Mouse (Mus musculus) heart, embryonic 15.5 days (tissue): ENCODE data around the gene Lbp. TPM values are rescaled to one million over a fixed set of nuclear protein-coding genes. Genes with fewer than 3 reads are reported as not detected.

Experiments used
- ATAC-seq: fragments of 200-750 bp; cut with Nextera tagmentation; replicated peaks from 2 replicates; pipeline ENCODE4 v1.8.0; 2017; ENCODE audit warnings: low read depth, moderate TSS enrichment; ENCODE audit not compliant: insufficient number of reproducible peaks, insufficient read depth, low FRiP score
- H3K27ac ChIP-seq: fragments of 300-500 bp; sonication (generic); 2 replicates; pipeline ENCODE4 v1.5.1; 2015; ENCODE audit warnings: mild to moderate bottlenecking, inconsistent platforms
- H3K27me3 ChIP-seq: fragments of 300-500 bp; sonication (generic); 2 replicates; pipeline ENCODE4 v1.6.1; 2015; ENCODE audit warnings: inconsistent platforms
- H3K36me3 ChIP-seq: fragments of 300-500 bp; sonication (generic); 2 replicates; pipeline ENCODE4 v1.6.1; 2015; ENCODE audit warnings: mild to moderate bottlenecking, inconsistent platforms
- H3K4me1 ChIP-seq: fragments of 300-500 bp; sonication (generic); replicated peaks from 2 replicates; pipeline ENCODE4 v1.6.1; 2015; ENCODE audit warnings: inconsistent platforms
- H3K4me2 ChIP-seq: fragments of 300-500 bp; sonication (generic); 2 replicates; pipeline ENCODE4 v1.6.1; 2015; ENCODE audit warnings: inconsistent platforms, mild to moderate bottlenecking, moderate library complexity
- H3K4me3 ChIP-seq: fragments of 300-500 bp; sonication (generic); 2 replicates; pipeline ENCODE4 v1.5.1; 2015; ENCODE audit warnings: mild to moderate bottlenecking, inconsistent platforms
- H3K9ac ChIP-seq: fragments of 300-500 bp; sonication (generic); 2 replicates; pipeline ENCODE4 v1.6.1; 2015; ENCODE audit warnings: mild to moderate bottlenecking, inconsistent platforms
- H3K9me3 ChIP-seq: fragments of 300-500 bp; sonication (generic); replicated peaks from 2 replicates; pipeline ENCODE4 v1.6.1; 2016; ENCODE audit warnings: inconsistent platforms
- WGBS: fragments of 180-500 bp; shearing (Covaris S2); methylation state at CpG from one replicate; pipeline ENCODE4 v1.1.7; 2015; ENCODE audit warnings: mixed read lengths; 5-methylcytosine and 5-hydroxymethylcytosine counted together
- polyA plus RNA-seq: library from polyadenylated mRNA; unstranded; fragments of >200 nt; fragmentation: Nextera tagmentation; extraction: Ambion mirVana; gene quantifications from 2 replicates; pipeline ENCODE4 v1.2.1, GENCODE M21; 2015

Gene Lbp
- polyA plus RNA-seq, 1 experiment from 2014 or later = 11.4 TPM

- Histone ChIP-seq H3K27ac (no peak overlapping the region), H3K4me3 (no peak overlapping the region), H3K9ac (no peak overlapping the region), H3K4me1 (peaks cover 19% of the 10 kb centered on the region), H3K4me2 (no peak overlapping the region), H3K36me3 (peaks cover 10% of the 10 kb centered on the region; the same call in 1 of the 2 replicates), H3K9me3 (no peaks in the 10 kb centered on the region), H3K27me3 (no peaks in the 10 kb centered on the region)
- ATAC-seq = no peak
- WGBS = 80% methylated on average over 4 of the region's 4 CpGs
Observed at GRCm38 (mm10) chr2:158364175-158364574, 57.9 kb downstream of the Lbp start.

- Histone ChIP-seq H3K4me3 (no peak overlapping the region), H3K4me2 (no peak overlapping the region), H3K9ac (no peak overlapping the region), H3K4me1 (peaks cover 8% of the 10 kb centered on the region), H3K9me3 (no peaks in the 10 kb centered on the region), H3K27me3 (no peaks in the 10 kb centered on the region), H3K27ac (no peak overlapping the region), H3K36me3 (no peaks in the 10 kb centered on the region; the same call in 1 of the 2 replicates)
- WGBS = 67% methylated on average over 12 of the region's 12 CpGs
- no peak for ATAC-seq
Observed at GRCm38 (mm10) chr2:158365099-158365850, 59.0 kb downstream of the Lbp start.

- no peak overlapping the region for H3K9ac ChIP-seq
- no peak overlapping the region for H3K27ac ChIP-seq
- H3K4me2 ChIP-seq = no peak overlapping the region
- no peaks in the 10 kb centered on the region for H3K4me1 ChIP-seq
- no peak overlapping the region for H3K4me3 ChIP-seq
- H3K36me3 ChIP-seq = no peaks in the 10 kb centered on the region
- ATAC-seq = no peak
- WGBS = 61% methylated on average over 5 of the region's 5 CpGs
- H3K27me3 ChIP-seq = no peaks in the 10 kb centered on the region
- no peaks in the 10 kb centered on the region for H3K9me3 ChIP-seq
Observed at GRCm38 (mm10) chr2:158367654-158368053, 61.4 kb downstream of the Lbp start.

GRCm38 (mm10) chr2:158368313-158368712 is 62.0 kb downstream of the Lbp start:
- no peak for ATAC-seq
- no peak overlapping the region for H3K4me3 ChIP-seq
- 79% methylated on average over 8 of the region's 8 CpGs for WGBS
- H3K9ac ChIP-seq = no peak overlapping the region
- peaks cover 5% of the 10 kb centered on the region; the same call in 1 of the 2 replicates for H3K27me3 ChIP-seq
- no peaks in the 10 kb centered on the region for H3K9me3 ChIP-seq
- H3K27ac ChIP-seq = no peak overlapping the region
- H3K4me1 ChIP-seq = no peaks in the 10 kb centered on the region; the same call in 1 of the 2 replicates
- H3K36me3 ChIP-seq = no peaks in the 10 kb centered on the region
- H3K4me2 ChIP-seq = no peak overlapping the region

- ATAC-seq = no peak
- no peak overlapping the region for H3K4me2 ChIP-seq
- no peaks in the 10 kb centered on the region; the same call in 1 of the 2 replicates for H3K4me1 ChIP-seq
- H3K4me3 ChIP-seq = no peak overlapping the region
- H3K27ac ChIP-seq = no peak overlapping the region
- H3K27me3 ChIP-seq = peaks cover 16% of the 10 kb centered on the region
- H3K9ac ChIP-seq = no peak overlapping the region
- WGBS = 79% methylated on average over 3 of the region's 3 CpGs
- no peaks in the 10 kb centered on the region for H3K36me3 ChIP-seq
- no peaks in the 10 kb centered on the region for H3K9me3 ChIP-seq
Observed at GRCm38 (mm10) chr2:158369474-158370172, 63.3 kb downstream of the Lbp start.

GRCm38 (mm10) chr2:158370173-158370550 is 63.9 kb downstream of the Lbp start:
- H3K9ac ChIP-seq = no peak overlapping the region
- no peak overlapping the region for H3K27ac ChIP-seq
- 24% methylated on average over 5 of the region's 5 CpGs for WGBS
- H3K27me3 ChIP-seq = peaks cover 22% of the 10 kb centered on the region
- ATAC-seq = no peak
- no peak overlapping the region for H3K4me2 ChIP-seq
- no peaks in the 10 kb centered on the region for H3K36me3 ChIP-seq
- H3K4me1 ChIP-seq = no peaks in the 10 kb centered on the region; the same call in 1 of the 2 replicates
- no peak overlapping the region for H3K4me3 ChIP-seq
- H3K9me3 ChIP-seq = no peaks in the 10 kb centered on the region

- no peak overlapping the region for H3K27ac ChIP-seq
- H3K36me3 ChIP-seq = no peaks in the 10 kb centered on the region
- no peak overlapping the region for H3K4me2 ChIP-seq
- H3K9ac ChIP-seq = no peak overlapping the region
- peaks cover 48% of the 10 kb centered on the region for H3K27me3 ChIP-seq
- WGBS = 47% methylated on average over 5 of the region's 5 CpGs
- no peak overlapping the region for H3K4me3 ChIP-seq
- ATAC-seq = no peak
- no peaks in the 10 kb centered on the region for H3K9me3 ChIP-seq
- H3K4me1 ChIP-seq = peaks cover 5% of the 10 kb centered on the region; the same call in 1 of the 2 replicates
Observed at GRCm38 (mm10) chr2:158373061-158373460, 66.8 kb downstream of the Lbp start.

GRCm38 (mm10) chr2:158373516-158373915 is 67.2 kb downstream of the Lbp start:
- Histone ChIP-seq H3K4me2 (no peak overlapping the region), H3K9ac (no peak overlapping the region), H3K27ac (no peak overlapping the region), H3K9me3 (no peaks in the 10 kb centered on the region), H3K4me1 (peaks cover 5% of the 10 kb centered on the region; the same call in 1 of the 2 replicates), H3K36me3 (no peaks in the 10 kb centered on the region), H3K27me3 (peaks cover 48% of the 10 kb centered on the region), H3K4me3 (no peak overlapping the region)
- WGBS = 56% methylated on average over 7 of the region's 7 CpGs
- no peak for ATAC-seq

GRCm38 (mm10) chr2:158375443-158376122 is 69.3 kb downstream of the Lbp start, which contains the start of gene Snhg11:
Snhg11 (plus strand) TSS chr2:158375638.
- H3K27me3 ChIP-seq = peaks cover 48% of the 10 kb centered on the region
- peak within 1 kb of the TSS; percentile 20 for H3K4me3 ChIP-seq
- no peaks in the 10 kb centered on the region for H3K9me3 ChIP-seq
- no peak for ATAC-seq
- peak within 1 kb of the TSS; percentile 50 for H3K4me2 ChIP-seq
- WGBS = 2% methylated on average over 36 of the region's 36 CpGs
- H3K4me1 ChIP-seq = peaks cover 5% of the 10 kb centered on the region; the same call in 1 of the 2 replicates
- H3K27ac ChIP-seq = no peak within 1 kb of the TSS
- no peak within 1 kb of the TSS for H3K9ac ChIP-seq
- H3K36me3 ChIP-seq = no peaks in the 10 kb centered on the region

GRCm38 (mm10) chr2:158376123-158376687 is 69.9 kb downstream of the Lbp start:
- H3K4me2 ChIP-seq = no peak overlapping the region
- no peak overlapping the region for H3K4me3 ChIP-seq
- H3K27me3 ChIP-seq = peaks cover 48% of the 10 kb centered on the region
- H3K27ac ChIP-seq = no peak overlapping the region
- no peaks in the 10 kb centered on the region for H3K36me3 ChIP-seq
- no peak for ATAC-seq
- 26% methylated on average over 12 of the region's 12 CpGs for WGBS
- no peak overlapping the region for H3K9ac ChIP-seq
- peaks cover 5% of the 10 kb centered on the region; the same call in 1 of the 2 replicates for H3K4me1 ChIP-seq
- no peaks in the 10 kb centered on the region for H3K9me3 ChIP-seq

- Histone ChIP-seq H3K27me3 (peaks cover 48% of the 10 kb centered on the region), H3K4me2 (no peak overlapping the region), H3K4me3 (no peak overlapping the region), H3K9me3 (no peaks in the 10 kb centered on the region), H3K4me1 (peaks cover 5% of the 10 kb centered on the region; the same call in 1 of the 2 replicates), H3K36me3 (no peaks in the 10 kb centered on the region), H3K27ac (no peak overlapping the region), H3K9ac (no peak overlapping the region)
- 73% methylated on average over 6 of the region's 7 CpGs for WGBS
- ATAC-seq = no peak
Observed at GRCm38 (mm10) chr2:158376798-158377197, 70.5 kb downstream of the Lbp start.
